Mouse (Mus musculus): Measurements from ENCODE around the gene Thbs2.

- TF ChIP-seq HCFC1 (IDR thresholded peaks at IDR 0.05; ENCODE audit: borderline replicate concordance, insufficient read depth, low read length): no peak
- TF ChIP-seq CHD2 (IDR thresholded peaks at IDR 0.05; ENCODE audit: low read depth, low read length): no peak
- no peak for TF ChIP-seq ZC3H11A (IDR thresholded peaks at IDR 0.05; ENCODE audit: borderline replicate concordance, low read depth, low read length)
These were observed 75.0 kb downstream of the Thbs2 start for GRCm38 (mm10) chr17:14619038-14619437.
